Mouse (Mus musculus): ENCODE results near the gene Hspa5. TPM values are rescaled to one million over a fixed set of nuclear protein-coding genes. Genes with fewer than 3 reads are reported as not detected.

Hspa5 gene
- 939 TPM for polyA plus RNA-seq (2014; fragmentation: Illumina TruSeq; extraction: RNeasy Lipid Tissue Mini Kit (QIAGEN cat#74804); ENCODE audit: low read depth, low replicate concordance)

GRCm38 (mm10) chr2:34771368-34772226 lies at the start of gene Hspa5:
Gene Hspa5 (plus strand): TSS chr2:34771970.

GRCm38 (mm10) chr2:34754551-34755358 lies 17.0 kb upstream of the Hspa5 start, which contains the start of gene Gapvd1:
Gene Gapvd1 (minus strand): TSS chr2:34755232.

GRCm38 (mm10) chr2:34799357-34800256 lies 27.8 kb downstream of the Hspa5 start, which contains the start of gene Rabepk:
Gene Rabepk (minus strand): TSS chr2:34799912.

GRCm38 (mm10) chr2:34825827-34826459 lies 54.2 kb downstream of the Hspa5 start, which contains the start of gene Fbxw2:
Gene Fbxw2 (minus strand): TSS chr2:34826311.

Other genes with a start within 250 kb of the Hspa5 start
- 48.2 TPM for gene Gapvd1, start 16.7 kb upstream of the Hspa5 start, polyA plus RNA-seq (2014; fragmentation: Illumina TruSeq; extraction: RNeasy Lipid Tissue Mini Kit (QIAGEN cat#74804); ENCODE audit: low read depth, low replicate concordance)
- 53.7 TPM for gene Rabepk, start 27.9 kb downstream of the Hspa5 start, polyA plus RNA-seq (2014; fragmentation: Illumina TruSeq; extraction: RNeasy Lipid Tissue Mini Kit (QIAGEN cat#74804); ENCODE audit: low read depth, low replicate concordance)
- 28.6 TPM for gene Fbxw2, start 54.3 kb downstream of the Hspa5 start, polyA plus RNA-seq (2014; fragmentation: Illumina TruSeq; extraction: RNeasy Lipid Tissue Mini Kit (QIAGEN cat#74804); ENCODE audit: low read depth, low replicate concordance)
- 0.17 TPM for gene Gm34653, start 61.0 kb downstream of the Hspa5 start, polyA plus RNA-seq (2014; fragmentation: Illumina TruSeq; extraction: RNeasy Lipid Tissue Mini Kit (QIAGEN cat#74804); ENCODE audit: low read depth, low replicate concordance)
- gene Cutal, start 102.4 kb downstream of the Hspa5 start, polyA plus RNA-seq (2014; fragmentation: Illumina TruSeq; extraction: RNeasy Lipid Tissue Mini Kit (QIAGEN cat#74804); ENCODE audit: low read depth, low replicate concordance): 0.41 TPM
- gene Psmd5, start 103.0 kb downstream of the Hspa5 start, polyA plus RNA-seq (2014; fragmentation: Illumina TruSeq; extraction: RNeasy Lipid Tissue Mini Kit (QIAGEN cat#74804); ENCODE audit: low read depth, low replicate concordance): 14.2 TPM
- not detected for gene Phf19, start 142.1 kb downstream of the Hspa5 start, polyA plus RNA-seq (2014; fragmentation: Illumina TruSeq; extraction: RNeasy Lipid Tissue Mini Kit (QIAGEN cat#74804); ENCODE audit: low read depth, low replicate concordance)
- gene Traf1, start 189.8 kb downstream of the Hspa5 start, polyA plus RNA-seq (2014; fragmentation: Illumina TruSeq; extraction: RNeasy Lipid Tissue Mini Kit (QIAGEN cat#74804); ENCODE audit: low read depth, low replicate concordance): 0.73 TPM

Measured in testis, adult 10 weeks (tissue).